Mouse (Mus musculus): ENCODE data around the gene Hist1h4b.
"Not testable (repeated sequence)": the region's sequence is repeated elsewhere in the genome, so short reads cannot be mapped to it uniquely, and the experiment has no call there.

DNA sequence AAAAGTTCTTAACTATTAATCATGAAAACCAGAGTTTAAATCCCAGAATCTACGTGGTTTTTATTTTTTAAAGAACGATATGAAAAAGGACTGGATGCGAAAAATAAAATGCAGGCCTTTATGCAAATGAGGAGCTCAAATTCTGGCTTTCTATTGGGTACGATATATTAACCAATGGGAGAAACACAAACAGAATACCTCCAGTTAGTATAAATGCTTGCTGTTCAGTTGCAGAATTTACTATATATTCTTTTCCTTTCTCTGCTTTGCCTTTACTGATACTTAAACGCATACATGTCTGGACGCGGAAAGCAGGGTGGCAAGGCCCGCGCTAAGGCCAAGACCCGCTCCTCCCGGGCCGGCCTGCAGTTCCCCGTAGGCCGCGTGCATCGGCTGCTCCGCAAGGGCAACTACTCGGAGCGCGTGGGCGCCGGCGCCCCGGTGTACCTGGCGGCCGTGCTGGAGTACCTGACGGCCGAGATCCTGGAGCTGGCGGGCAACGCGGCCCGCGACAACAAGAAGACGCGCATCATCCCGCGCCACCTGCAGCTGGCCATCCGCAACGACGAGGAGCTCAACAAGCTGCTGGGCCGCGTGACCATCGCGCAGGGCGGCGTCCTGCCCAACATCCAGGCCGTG, 5.9 kb upstream of the Hist1h4b start, which contains the start of gene Hist1h2ab:
- TF ChIP-seq FLI1 (IDR thresholded peaks at IDR 0.05; ENCODE audit: low read length); GATA1 (IDR thresholded peaks at IDR 0.05; ENCODE audit: borderline replicate concordance, low read length): not testable (repeated sequence)
